Mouse (Mus musculus) hindlimb bud, embryonic 11.5 days (tissue): ENCODE measurements around the gene Tmem207.
"Not testable (repeated sequence)": the region's sequence is repeated elsewhere in the genome, so short reads cannot be mapped to it uniquely, and the experiment has no call there.

Source experiments
- DNase-seq: peaks from one replicate; pipeline ENCODE4 v3.0.0-alpha.2; 2012; ENCODE audit warnings: low read depth, low spot score; ENCODE audit errors: extremely low spot score

Gene Tmem207

GRCm38 (mm10) chr16:26526669-26527068, at the start of gene Tmem207:
Tmem207 (minus strand) TSS chr16:26526769.
- no peak for DNase-seq

GRCm38 (mm10) chr16:26574173-26574572, 47.6 kb upstream of the Tmem207 start:
- DNase-seq: no peak

- DNase-seq: no peak
Observed at GRCm38 (mm10) chr16:26571836-26572235, 45.3 kb upstream of the Tmem207 start.

GRCm38 (mm10) chr16:26569387-26569978, 42.9 kb upstream of the Tmem207 start:
- DNase-seq: no peak

- DNase-seq: no peak
Observed at GRCm38 (mm10) chr16:26562771-26563170, 36.2 kb upstream of the Tmem207 start.

- no peak for DNase-seq
Observed at GRCm38 (mm10) chr16:26561743-26562142, 35.2 kb upstream of the Tmem207 start.

GRCm38 (mm10) chr16:26558797-26559196, 32.2 kb upstream of the Tmem207 start:
- no peak for DNase-seq

GRCm38 (mm10) chr16:26552234-26552633, 25.7 kb upstream of the Tmem207 start:
- DNase-seq: no peak

- no peak for DNase-seq
Observed at GRCm38 (mm10) chr16:26549221-26549620, 22.7 kb upstream of the Tmem207 start.

- no peak for DNase-seq
Observed at GRCm38 (mm10) chr16:26546879-26547206, 20.3 kb upstream of the Tmem207 start.

GRCm38 (mm10) chr16:26546170-26546878, 19.8 kb upstream of the Tmem207 start:
- DNase-seq: no peak

- DNase-seq: no peak
Observed at GRCm38 (mm10) chr16:26532287-26532686, 5.7 kb upstream of the Tmem207 start.

GRCm38 (mm10) chr16:26530451-26530850, 3.9 kb upstream of the Tmem207 start:
- DNase-seq: no peak

GRCm38 (mm10) chr16:26527931-26528666, 1.5 kb upstream of the Tmem207 start:
- DNase-seq: no peak

GRCm38 (mm10) chr16:26525832-26526231, 737 bp downstream of the Tmem207 start:
- DNase-seq: no peak

- no peak for DNase-seq
Observed at GRCm38 (mm10) chr16:26519596-26519995, 7.0 kb downstream of the Tmem207 start.

GRCm38 (mm10) chr16:26504961-26505360, 21.6 kb downstream of the Tmem207 start:
- no peak for DNase-seq

GRCm38 (mm10) chr16:26500738-26501137, 25.8 kb downstream of the Tmem207 start:
- DNase-seq: no peak

- not testable (repeated sequence) for DNase-seq
Observed at GRCm38 (mm10) chr16:26499705-26500104, 26.9 kb downstream of the Tmem207 start.

GRCm38 (mm10) chr16:26495721-26496120, 30.8 kb downstream of the Tmem207 start:
- DNase-seq: no peak

GRCm38 (mm10) chr16:26471254-26471653, 55.3 kb downstream of the Tmem207 start:
- DNase-seq: peak; percentile 42

- DNase-seq: no peak
Observed at GRCm38 (mm10) chr16:26466535-26466934, 60.0 kb downstream of the Tmem207 start.
